Mouse (Mus musculus) CD4-positive helper T cell, adult 2 months (primary cell): ENCODE measurements around the gene Caprin1.

ENCODE experiments used
- DNase-seq: peaks from one replicate; pipeline ENCODE4 v3.0.0-alpha.2; 2012; ENCODE audit warnings: low read depth, missing footprints, low spot score

The Caprin1 gene

GRCm38 (mm10) chr2:103797491-103798009, at the start of gene Caprin1:
Gene Caprin1 (minus strand): TSS chr2:103797649.
- peak; percentile 94 for DNase-seq

GRCm38 (mm10) chr2:103846875-103847274, 49.4 kb upstream of the Caprin1 start:
- DNase-seq = no peak

GRCm38 (mm10) chr2:103846271-103846670, 48.8 kb upstream of the Caprin1 start:
- no peak for DNase-seq

- DNase-seq = no peak
Observed at GRCm38 (mm10) chr2:103844016-103844415, 46.6 kb upstream of the Caprin1 start.

GRCm38 (mm10) chr2:103843321-103843720, 45.9 kb upstream of the Caprin1 start:
- DNase-seq = no peak

GRCm38 (mm10) chr2:103842299-103842698, 44.9 kb upstream of the Caprin1 start:
- DNase-seq = no peak

- no peak for DNase-seq
Observed at GRCm38 (mm10) chr2:103838483-103838882, 41.0 kb upstream of the Caprin1 start.

- DNase-seq = no peak
Observed at GRCm38 (mm10) chr2:103837166-103837565, 39.7 kb upstream of the Caprin1 start.

- DNase-seq = no peak
Observed at GRCm38 (mm10) chr2:103835614-103836395, 38.4 kb upstream of the Caprin1 start.

GRCm38 (mm10) chr2:103833816-103834445, 36.5 kb upstream of the Caprin1 start:
- DNase-seq = no peak

- DNase-seq = no peak
Observed at GRCm38 (mm10) chr2:103832899-103833298, 35.5 kb upstream of the Caprin1 start.

GRCm38 (mm10) chr2:103828900-103829299, 31.5 kb upstream of the Caprin1 start:
- no peak for DNase-seq

GRCm38 (mm10) chr2:103824916-103825315, 27.5 kb upstream of the Caprin1 start:
- DNase-seq = no peak

- no peak for DNase-seq
Observed at GRCm38 (mm10) chr2:103822560-103822959, 25.1 kb upstream of the Caprin1 start.

- DNase-seq = no peak
Observed at GRCm38 (mm10) chr2:103817145-103817895, 19.9 kb upstream of the Caprin1 start.

GRCm38 (mm10) chr2:103815976-103816375, 18.5 kb upstream of the Caprin1 start:
- no peak for DNase-seq

GRCm38 (mm10) chr2:103811465-103812191, 14.2 kb upstream of the Caprin1 start:
- no peak for DNase-seq

GRCm38 (mm10) chr2:103810412-103810811, 13.0 kb upstream of the Caprin1 start:
- no peak for DNase-seq

- DNase-seq = no peak
Observed at GRCm38 (mm10) chr2:103808466-103808865, 11.0 kb upstream of the Caprin1 start.

GRCm38 (mm10) chr2:103803770-103804530, 6.5 kb upstream of the Caprin1 start:
- DNase-seq = no peak

- no peak for DNase-seq
Observed at GRCm38 (mm10) chr2:103802422-103802821, 5.0 kb upstream of the Caprin1 start.
